Mouse (Mus musculus) olfactory bulb, adult 2 months (tissue): ENCODE data around the gene Olfr247.
"Not testable (repeated sequence)": the region's sequence is repeated elsewhere in the genome, so short reads cannot be mapped to it uniquely, and the experiment has no call there.

Source experiments
- CTCF ChIP-seq: fragments of 200-500 bp; IDR thresholded peaks from 2 replicates; pipeline ENCODE4 v1.5.1; 2012; ENCODE audit warnings: low read depth, mild to moderate bottlenecking, low read length, moderate library complexity; ENCODE audit not compliant: insufficient read depth
- POLR2A ChIP-seq: fragments of 200-500 bp; IDR thresholded peaks from 2 replicates; pipeline ENCODE4 v1.6.1; 2012; ENCODE audit warnings: mild to moderate bottlenecking, low read depth, low read length, moderate library complexity; ENCODE audit not compliant: insufficient read depth

DNA sequence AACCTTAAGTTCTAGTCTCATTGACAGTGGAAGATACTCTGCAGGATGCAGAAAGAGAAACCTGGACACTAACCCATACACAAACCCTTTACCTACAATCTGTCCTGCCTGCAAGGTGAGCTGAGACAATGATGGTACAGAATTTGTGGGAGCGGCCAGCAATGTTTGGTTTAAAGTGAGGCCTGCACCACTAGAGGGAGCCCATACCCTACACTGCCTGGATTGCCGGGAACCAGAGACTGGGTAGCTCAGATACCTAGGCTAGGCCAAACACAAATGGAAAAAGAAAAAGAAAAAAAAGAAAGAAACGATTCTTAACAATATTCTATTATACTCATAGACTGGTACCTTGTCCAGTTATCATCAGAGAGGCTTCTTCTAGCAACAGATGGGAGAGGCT is 2.9 kb downstream of the Olfr247 start:
- not testable (repeated sequence) for TF ChIP-seq CTCF, POLR2A
